Mouse (Mus musculus) cerebellum, adult 2 months (tissue): Measurements from ENCODE around the gene Tbc1d13. TPM values are rescaled to one million over a fixed set of nuclear protein-coding genes. Genes with fewer than 3 reads are reported as not detected.

Source experiments
- DNase-seq, 2 experiments: peaks; one replicate each; pipeline ENCODE4 v3.0.0; 2021
- H3K27ac ChIP-seq: fragments of 200-500 bp; 2 replicates; pipeline ENCODE4 v1.5.1; 2012; ENCODE audit warnings: low read length, control low read depth, inconsistent platforms; ENCODE audit not compliant: insufficient read depth
- H3K27me3 ChIP-seq: fragments of 200-500 bp; 2 replicates; pipeline ENCODE4 v1.6.1; 2012; ENCODE audit warnings: inconsistent platforms, mild to moderate bottlenecking, low read length, moderate library complexity; ENCODE audit not compliant: control insufficient read depth, insufficient read depth
- H3K4me1 ChIP-seq: fragments of 200-500 bp; 2 replicates; pipeline ENCODE4 v1.6.1; 2011; ENCODE audit warnings: low read length; ENCODE audit not compliant: control insufficient read depth, insufficient read depth
- H3K4me3 ChIP-seq: fragments of 200-500 bp; replicated peaks from 2 replicates; pipeline ENCODE3; 2011; ENCODE audit warnings: mild to moderate bottlenecking, low read depth, low read length, control low read depth; ENCODE audit not compliant: insufficient read depth
- CTCF ChIP-seq: fragments of 200-500 bp; IDR thresholded peaks from 2 replicates; pipeline ENCODE4 v1.5.1; 2011; ENCODE audit warnings: low read depth, mild to moderate bottlenecking, control low read depth, low read length, moderate library complexity, borderline replicate concordance; ENCODE audit not compliant: insufficient read depth
- POLR2A ChIP-seq: fragments of 200-500 bp; IDR thresholded peaks from 2 replicates; pipeline ENCODE4 v1.6.1; 2011; ENCODE audit warnings: low read length, control low read depth, borderline replicate concordance; ENCODE audit not compliant: insufficient read depth
- WGBS: fragments of 180-500 bp; shearing (Covaris S2); methylation state at CpG from one replicate; pipeline ENCODE4 v1.1.7; 2018; 5-methylcytosine and 5-hydroxymethylcytosine counted together
- polyA plus RNA-seq: library from polyadenylated mRNA; depleted of rRNA; stranded (reverse); fragments of >200 nt; gene quantifications from 2 replicates; pipeline ENCODE4 v1.2.3, GENCODE M21; 2012

The Tbc1d13 gene
- polyA plus RNA-seq, 1 experiment: 58.2 TPM

- DNase-seq: peak in 1 of 2 experiments; percentile 41
Observed at GRCm38 (mm10) chr2:30161809-30162208, 28.3 kb downstream of the Tbc1d13 start.

GRCm38 (mm10) chr2:30164340-30164932 lies 30.9 kb downstream of the Tbc1d13 start:
- Histone ChIP-seq H3K4me1 (no peaks in the 10 kb centered on the region), H3K4me3 (no peak overlapping the region), H3K27ac (no peak overlapping the region), H3K27me3 (no peaks in the 10 kb centered on the region)
- TF ChIP-seq CTCF (no peak), POLR2A (no peak)
- 51% methylated on average over 9 of the region's 9 CpGs for WGBS
- no peak for DNase-seq

More at GRCm38 (mm10) chr2:30161809-30162208, 28.3 kb downstream of the Tbc1d13 start:
- H3K27ac ChIP-seq: no peak overlapping the region
- no peak overlapping the region for H3K4me3 ChIP-seq
- no peaks in the 10 kb centered on the region for H3K27me3 ChIP-seq
- H3K4me1 ChIP-seq: no peaks in the 10 kb centered on the region
- no peak for TF ChIP-seq POLR2A
- TF ChIP-seq CTCF: peak; percentile 41; the same call in 1 of the 2 replicates

GRCm38 (mm10) chr2:30166677-30167076 lies 33.1 kb downstream of the Tbc1d13 start:
- WGBS: 61% methylated on average over 4 of the region's 4 CpGs
- no peak for DNase-seq
- H3K27me3 ChIP-seq: no peaks in the 10 kb centered on the region
- no peak overlapping the region for H3K27ac ChIP-seq
- no peak overlapping the region for H3K4me3 ChIP-seq
- TF ChIP-seq POLR2A (no peak), CTCF (no peak)
- H3K4me1 ChIP-seq: no peaks in the 10 kb centered on the region

GRCm38 (mm10) chr2:30171371-30171996 lies 37.9 kb downstream of the Tbc1d13 start, which contains the start of gene Endog:
TSS of gene Endog (plus strand) at chr2:30171493.
- peak; percentile 95 to 96 for DNase-seq
- TF ChIP-seq POLR2A (peak; percentile 91), CTCF (no peak)
- under 1% methylated on average over 75 of the region's 75 CpGs for WGBS
- no peaks in the 10 kb centered on the region for H3K27me3 ChIP-seq
- H3K4me3 ChIP-seq: peak within 1 kb of the TSS; percentile 84
- H3K27ac ChIP-seq: peak within 1 kb of the TSS; percentile 79
- peaks cover 18% of the 10 kb centered on the region for H3K4me1 ChIP-seq

GRCm38 (mm10) chr2:30171997-30172382 lies 38.4 kb downstream of the Tbc1d13 start:
- WGBS: under 1% methylated on average over 19 of the region's 19 CpGs
- Histone ChIP-seq H3K27me3 (no peaks in the 10 kb centered on the region), H3K27ac (peak overlapping the region; percentile 79), H3K4me1 (peaks cover 19% of the 10 kb centered on the region), H3K4me3 (peak overlapping the region; percentile 84)
- TF ChIP-seq CTCF (no peak), POLR2A (no peak)
- DNase-seq: no peak

GRCm38 (mm10) chr2:30173541-30174240 lies 40.1 kb downstream of the Tbc1d13 start:
- no peak overlapping the region for H3K27ac ChIP-seq
- WGBS: 83% methylated on average over 20 of the region's 20 CpGs
- peaks cover 24% of the 10 kb centered on the region for H3K4me1 ChIP-seq
- H3K4me3 ChIP-seq: no peak overlapping the region
- peak in 1 of 2 experiments; percentile 37 for DNase-seq
- TF ChIP-seq CTCF (no peak), POLR2A (no peak)
- no peaks in the 10 kb centered on the region for H3K27me3 ChIP-seq

- no peak overlapping the region for H3K27ac ChIP-seq
- no peak overlapping the region for H3K4me3 ChIP-seq
- TF ChIP-seq POLR2A (no peak), CTCF (peak; percentile 34; the same call in 1 of the 2 replicates)
- WGBS: 93% methylated on average over 8 of the region's 8 CpGs
- peak in 1 of 2 experiments; percentile 34 for DNase-seq
- peaks cover 24% of the 10 kb centered on the region for H3K4me1 ChIP-seq
- H3K27me3 ChIP-seq: no peaks in the 10 kb centered on the region
Observed at GRCm38 (mm10) chr2:30175897-30176296, 42.4 kb downstream of the Tbc1d13 start.
